Mouse (Mus musculus) cortical plate, adult 2 months (tissue): Measurements from ENCODE around the gene Cradd. TPM values are rescaled to one million over a fixed set of nuclear protein-coding genes. Genes with fewer than 3 reads are reported as not detected.

Experiments
- H3K27ac ChIP-seq: fragments of 200-500 bp; 2 replicates; pipeline ENCODE4 v1.5.1; 2012; ENCODE audit warnings: low read length, control low read depth, inconsistent platforms; ENCODE audit not compliant: insufficient read depth
- H3K4me1 ChIP-seq: fragments of 200-500 bp; 2 replicates; pipeline ENCODE4 v1.6.1; 2011; ENCODE audit warnings: low read length; ENCODE audit not compliant: control insufficient read depth, insufficient read depth
- H3K4me3 ChIP-seq: fragments of 200-500 bp; 2 replicates; pipeline ENCODE4 v1.5.1; 2011; ENCODE audit warnings: mild to moderate bottlenecking, low read length, control low read depth; ENCODE audit not compliant: insufficient read depth
- CTCF ChIP-seq: fragments of 200-500 bp; IDR thresholded peaks from 2 replicates; pipeline ENCODE4 v1.5.1; 2011; ENCODE audit warnings: mild to moderate bottlenecking, control low read depth, low read length; ENCODE audit not compliant: insufficient read depth; ENCODE audit errors: extremely low read depth
- POLR2A ChIP-seq: fragments of 200-500 bp; IDR thresholded peaks from 2 replicates; pipeline ENCODE4 v1.6.1; 2011; ENCODE audit warnings: mild to moderate bottlenecking, low read length, control low read depth; ENCODE audit not compliant: insufficient read depth; ENCODE audit errors: extremely low read depth
- polyA plus RNA-seq: library from polyadenylated mRNA; depleted of rRNA; stranded (reverse); fragments of >200 nt; gene quantifications from 2 replicates; pipeline ENCODE4 v1.2.3, GENCODE M21; 2012

The Cradd gene
- polyA plus RNA-seq, 1 experiment, result 7.1 TPM

DNA sequence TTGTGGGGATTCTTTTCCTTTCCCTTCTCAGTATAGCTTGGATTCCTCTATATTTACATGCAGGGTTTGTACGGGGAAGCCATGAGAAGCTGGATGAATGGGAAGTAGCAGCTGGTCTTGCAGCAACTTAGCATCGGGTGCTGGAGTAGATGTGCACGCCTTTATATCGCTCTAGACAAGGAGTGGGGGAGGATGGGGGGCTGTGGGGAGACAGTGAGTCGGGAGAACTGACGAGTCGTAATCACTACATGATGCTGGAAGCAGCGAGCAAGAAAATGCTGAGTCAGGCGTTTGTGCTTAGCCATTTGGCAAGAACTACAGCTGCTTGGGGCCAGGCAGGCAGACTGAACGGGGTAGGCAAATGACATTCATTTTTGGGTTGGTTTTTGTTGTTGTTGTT, 142.4 kb downstream of the Cradd start:
- H3K4me1 ChIP-seq, result peaks cover 2% of the 10 kb centered on the region
- TF ChIP-seq POLR2A (no peak), CTCF (no peak)
- H3K27ac ChIP-seq, result no peak overlapping the region
- peak overlapping the region; percentile 6; the same call in 1 of the 2 replicates for H3K4me3 ChIP-seq

DNA sequence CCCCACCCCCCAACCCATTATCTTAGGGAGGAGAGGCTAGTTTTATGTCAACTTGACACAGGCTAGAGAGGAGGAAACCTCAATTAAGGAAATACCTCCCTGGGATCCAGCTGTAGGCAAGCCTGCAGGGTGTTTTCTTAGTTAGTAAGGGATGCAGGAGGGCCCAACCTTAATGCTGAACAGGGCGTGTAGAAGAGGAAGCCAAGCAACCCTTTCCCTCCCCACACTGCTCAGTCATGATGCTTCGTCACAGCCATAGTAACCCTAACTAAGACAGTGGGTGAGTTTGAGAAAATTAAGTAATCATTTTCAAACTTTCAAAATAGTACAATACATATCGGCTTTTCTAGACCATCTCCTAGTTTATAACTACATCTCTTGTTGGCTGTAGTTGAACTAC, 143.0 kb downstream of the Cradd start:
- TF ChIP-seq CTCF, result no peak
- no peak for TF ChIP-seq POLR2A
- Histone ChIP-seq H3K27ac (no peak overlapping the region), H3K4me3 (no peak overlapping the region), H3K4me1 (peaks cover 2% of the 10 kb centered on the region)

GRCm38 (mm10) chr10:95180177-95180576, 143.8 kb downstream of the Cradd start:
- H3K4me1 ChIP-seq, result peaks cover 2% of the 10 kb centered on the region
- H3K27ac ChIP-seq, result no peak overlapping the region
- H3K4me3 ChIP-seq, result no peak overlapping the region
- TF ChIP-seq POLR2A, result no peak
- TF ChIP-seq CTCF, result no peak

DNA sequence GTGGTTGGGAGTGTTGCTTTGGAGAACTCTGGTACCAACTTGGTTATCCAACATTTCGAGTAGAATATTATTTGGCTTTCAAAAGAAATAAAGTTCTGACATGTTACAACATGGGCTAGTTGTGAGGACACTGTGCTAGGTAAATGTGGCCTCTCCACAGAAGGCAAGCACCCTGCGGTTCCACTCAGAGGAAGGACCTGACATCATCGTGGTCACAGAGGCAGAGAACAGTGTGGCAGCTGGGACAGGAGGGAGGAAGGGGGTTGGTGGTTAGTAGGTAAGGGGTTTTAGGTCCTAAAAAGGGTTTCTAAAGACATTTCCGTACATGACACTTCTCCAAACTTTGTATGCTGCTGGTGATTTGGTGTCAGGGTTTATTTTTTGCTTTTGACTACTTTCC, 145.1 kb downstream of the Cradd start:
- no peak overlapping the region for H3K4me3 ChIP-seq
- no peak for TF ChIP-seq POLR2A
- TF ChIP-seq CTCF, result no peak
- no peak overlapping the region for H3K27ac ChIP-seq
- no peaks in the 10 kb centered on the region; the same call in 1 of the 2 replicates for H3K4me1 ChIP-seq

DNA sequence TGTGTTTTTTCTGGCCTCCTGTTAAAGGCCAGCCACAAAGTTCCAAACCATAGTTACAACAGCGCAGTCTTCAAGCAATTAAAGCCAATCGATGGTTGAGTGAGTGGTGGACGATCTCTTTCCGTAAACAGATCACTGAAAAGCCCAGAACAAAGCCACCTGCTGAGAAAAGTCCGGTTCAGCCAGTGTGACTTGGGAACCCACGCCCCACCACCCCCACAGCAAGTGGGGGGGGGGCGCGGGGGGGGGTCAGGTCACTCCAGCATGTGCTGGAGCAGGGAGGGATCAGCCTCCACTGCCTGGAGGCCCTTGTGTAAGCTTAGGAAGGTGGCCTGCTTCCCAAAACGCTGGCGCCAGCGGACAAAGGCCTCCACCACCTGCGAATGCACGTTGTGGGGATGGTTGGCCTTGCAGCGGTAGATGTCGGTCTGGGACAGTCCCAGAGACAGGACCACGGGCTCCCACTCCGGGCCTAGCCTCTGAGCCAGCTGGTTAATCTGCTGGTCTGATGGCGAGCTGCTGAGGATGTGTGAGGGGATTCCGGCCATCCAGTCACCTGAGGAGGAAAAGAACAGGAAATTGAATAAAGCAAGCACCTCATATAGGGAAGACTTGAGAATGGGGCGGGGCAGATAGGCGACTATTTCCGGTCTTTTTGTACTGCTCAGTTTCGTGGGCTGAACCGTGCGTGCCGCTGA, 148.4 kb downstream of the Cradd start:
- Histone ChIP-seq H3K4me3 (no peak overlapping the region), H3K27ac (no peak overlapping the region), H3K4me1 (peaks cover 3% of the 10 kb centered on the region; the same call in 1 of the 2 replicates)
- TF ChIP-seq CTCF (no peak), POLR2A (no peak)

- Histone ChIP-seq H3K4me3 (no peak overlapping the region), H3K27ac (no peak overlapping the region), H3K4me1 (peaks cover 3% of the 10 kb centered on the region; the same call in 1 of the 2 replicates)
- no peak for TF ChIP-seq CTCF
- TF ChIP-seq POLR2A, result no peak
Measured at GRCm38 (mm10) chr10:95174260-95174659, 149.7 kb downstream of the Cradd start.

GRCm38 (mm10) chr10:95170721-95171354, 153.1 kb downstream of the Cradd start:
- no peak for TF ChIP-seq CTCF
- TF ChIP-seq POLR2A, result no peak
- Histone ChIP-seq H3K27ac (no peak overlapping the region), H3K4me3 (no peak overlapping the region), H3K4me1 (peaks cover 3% of the 10 kb centered on the region; the same call in 1 of the 2 replicates)

- TF ChIP-seq POLR2A, result no peak
- Histone ChIP-seq H3K4me1 (no peaks in the 10 kb centered on the region), H3K27ac (no peak overlapping the region), H3K4me3 (no peak overlapping the region)
Measured at GRCm38 (mm10) chr10:95164949-95165348, 159.0 kb downstream of the Cradd start.

DNA sequence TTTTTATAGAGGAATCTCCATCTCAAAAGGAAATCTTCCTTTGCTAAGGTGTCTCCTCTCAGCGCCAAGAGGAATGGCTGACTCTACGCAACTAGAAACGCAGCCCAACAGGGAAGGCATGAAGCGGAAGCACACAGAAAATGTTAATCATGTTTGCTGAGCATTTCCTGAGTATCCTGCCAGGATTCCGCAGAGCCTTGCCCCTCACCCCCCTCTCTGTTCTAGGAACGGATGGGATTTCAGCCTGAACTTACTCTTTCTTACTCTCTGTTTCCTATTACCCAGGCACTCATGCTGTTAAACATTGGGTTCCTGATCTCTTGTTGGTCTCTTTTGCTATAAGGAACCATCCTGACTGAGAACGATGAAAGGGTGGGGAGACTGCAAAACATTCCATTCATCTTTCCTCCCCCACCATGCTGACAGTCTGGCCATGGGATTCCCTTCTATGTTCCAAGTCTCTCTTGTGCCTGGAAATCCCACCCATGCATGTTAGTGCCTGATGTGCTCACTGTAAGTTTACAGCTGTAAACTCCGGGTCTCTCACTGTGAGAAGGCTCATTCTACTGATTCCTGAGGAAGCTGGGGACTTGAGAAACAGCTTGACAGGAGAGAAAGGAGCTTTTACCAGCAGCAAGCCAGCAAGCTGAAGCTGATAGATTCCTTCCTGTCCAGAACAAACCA, 161.1 kb downstream of the Cradd start:
- H3K4me3 ChIP-seq, result no peak overlapping the region
- no peak for TF ChIP-seq POLR2A
- TF ChIP-seq CTCF, result no peak
- H3K4me1 ChIP-seq, result no peaks in the 10 kb centered on the region
- no peak overlapping the region for H3K27ac ChIP-seq
